Mouse (Mus musculus) cerebellum, postnatal 25 days (tissue): ENCODE results near the gene Pmel.
A peak's percentile ranks its signal among the peaks of the same experiment; 100 is the strongest.
"Not testable (repeated sequence)": the region's sequence is repeated elsewhere in the genome, so short reads cannot be mapped to it uniquely, and the experiment has no call there.

Experiments
- DNase-seq, 2 experiments: peaks; one replicate each; pipeline ENCODE4 v3.0.0; 2021; ENCODE audit warnings: mixed read lengths in 2 of 2

Gene Pmel

DNA sequence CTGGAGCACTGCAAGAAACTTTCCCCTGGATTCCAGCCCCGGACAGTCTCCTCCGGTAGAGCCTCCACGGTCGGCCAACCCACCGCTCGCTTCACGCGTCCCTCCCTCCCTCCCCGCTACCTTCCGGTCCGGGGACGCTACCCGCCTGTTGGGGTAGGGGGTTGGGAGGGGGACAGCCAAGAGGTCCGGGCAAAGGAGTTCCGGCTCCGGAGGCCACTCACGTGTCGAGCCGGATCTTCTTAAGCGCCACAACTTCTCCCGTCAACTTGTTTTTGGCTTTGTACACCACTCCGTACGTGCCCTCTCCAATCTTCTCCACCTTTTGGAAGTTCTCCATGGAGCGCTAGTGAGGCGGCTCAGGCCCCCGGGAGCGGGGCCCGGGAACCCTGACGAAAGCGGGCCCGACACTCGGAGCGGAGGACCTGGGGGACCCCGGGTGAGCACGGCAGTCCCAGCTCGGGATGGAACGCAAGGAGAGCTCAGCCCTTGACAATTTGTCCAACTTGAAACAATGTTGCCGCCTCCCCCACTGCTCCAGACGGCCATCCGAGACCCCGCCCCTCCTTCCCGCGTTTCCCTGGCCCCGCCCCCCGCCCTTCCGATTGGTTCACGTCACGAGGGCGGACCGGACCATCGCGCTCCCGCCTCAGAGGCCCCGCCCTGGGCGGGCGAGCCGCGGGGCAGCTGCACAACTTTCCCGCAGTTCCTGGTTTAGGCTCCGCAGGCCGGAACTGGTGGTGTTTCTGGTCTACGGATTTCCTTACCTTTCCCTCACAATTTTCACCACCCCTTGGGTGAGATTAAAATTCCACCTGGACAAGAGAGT is 709 bp downstream of the Pmel start, which contains the start of gene Cdk2:
Gene Cdk2 (minus strand): TSS at position 541 of the 826 bp plus-strand sequence.
- peak; percentile 86 to 95 for DNase-seq

GRCm38 (mm10) chr10:128705317-128705693 is 1.3 kb downstream of the Pmel start:
- peak in 1 of 2 experiments; percentile 11 for DNase-seq

DNA sequence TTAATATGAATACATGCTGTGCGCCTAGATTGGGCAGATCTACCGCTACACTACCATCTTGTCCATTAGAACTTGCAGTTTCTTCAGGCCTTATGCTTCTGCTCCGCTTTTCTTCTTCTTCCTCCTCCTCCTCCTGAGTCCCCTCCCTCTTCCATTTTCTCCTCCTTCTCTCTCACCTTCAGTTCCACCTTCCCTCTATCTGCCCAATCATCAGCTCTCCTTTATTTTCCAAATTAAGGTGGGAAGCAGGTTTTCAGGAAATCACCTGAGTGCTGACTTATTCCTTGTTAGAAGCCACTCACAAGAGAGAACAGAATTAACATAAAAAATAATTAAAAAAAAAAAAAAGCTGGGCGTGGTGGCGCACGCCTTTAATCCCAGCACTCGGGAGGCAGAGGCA is 7.3 kb downstream of the Pmel start:
- DNase-seq: not testable (repeated sequence)

DNA sequence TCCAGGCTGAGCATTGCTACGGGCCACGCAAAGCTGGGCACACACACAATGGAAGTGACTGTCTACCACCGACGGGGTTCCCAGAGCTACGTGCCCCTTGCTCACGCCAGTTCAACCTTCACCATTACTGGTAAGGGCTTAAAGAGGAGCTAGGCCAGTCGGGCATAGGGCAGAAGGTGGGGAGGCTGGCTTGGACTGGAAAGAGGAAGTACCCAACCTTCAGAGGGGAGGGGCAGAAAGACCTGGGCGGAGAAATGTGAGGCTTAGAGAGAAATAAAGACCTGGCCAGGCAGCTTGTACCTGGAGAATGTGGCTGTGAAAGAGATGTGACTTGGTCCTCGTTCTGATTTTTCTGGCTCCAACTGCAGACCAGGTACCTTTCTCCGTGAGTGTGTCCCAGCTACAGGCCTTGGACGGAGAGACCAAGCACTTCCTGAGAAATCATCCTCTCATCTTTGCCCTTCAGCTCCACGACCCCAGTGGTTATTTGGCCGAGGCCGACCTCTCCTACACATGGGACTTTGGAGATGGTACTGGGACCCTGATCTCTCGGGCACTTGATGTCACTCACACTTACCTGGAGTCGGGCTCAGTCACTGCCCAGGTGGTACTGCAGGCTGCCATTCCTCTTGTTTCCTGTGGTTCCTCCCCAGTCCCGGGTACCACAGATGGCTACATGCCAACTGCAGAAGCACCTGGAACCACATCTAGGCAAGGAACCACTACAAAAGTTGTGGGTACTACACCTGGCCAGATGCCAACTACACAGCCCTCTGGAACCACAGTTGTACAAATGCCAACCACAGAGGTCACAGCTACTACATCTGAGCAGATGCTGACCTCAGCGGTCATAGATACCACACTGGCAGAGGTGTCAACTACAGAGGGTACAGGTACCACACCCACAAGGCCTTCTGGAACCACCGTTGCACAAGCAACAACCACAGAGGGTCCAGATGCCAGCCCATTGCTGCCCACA is 11.9 kb downstream of the Pmel start:
- no peak for DNase-seq

- DNase-seq: not testable (repeated sequence)
Measured at GRCm38 (mm10) chr10:128725466-128725865, 21.5 kb downstream of the Pmel start.

DNA sequence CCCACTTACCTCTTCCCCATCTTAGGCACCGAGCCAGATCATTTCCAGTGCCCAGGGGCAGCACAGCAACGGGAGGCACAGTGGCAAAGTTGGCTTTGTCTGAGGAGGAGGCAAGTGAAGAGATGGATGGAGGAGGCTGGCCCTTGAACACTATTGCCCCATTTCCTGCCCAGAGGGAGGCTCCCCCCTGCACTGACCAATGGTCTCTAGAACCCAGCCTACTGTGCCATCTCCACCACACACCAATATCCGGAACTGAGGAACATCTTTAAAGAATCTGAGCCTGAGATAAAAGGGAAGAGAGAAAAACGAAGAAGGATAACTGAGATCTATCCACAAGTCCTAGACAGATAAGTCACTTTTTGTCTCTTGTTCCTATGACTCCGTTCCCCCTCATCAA is 24.1 kb downstream of the Pmel start:
- no peak for DNase-seq

GRCm38 (mm10) chr10:128731002-128731433 is 27.0 kb downstream of the Pmel start:
- peak; percentile 80 to 89 for DNase-seq

GRCm38 (mm10) chr10:128731992-128732391 is 28.0 kb downstream of the Pmel start:
- DNase-seq: no peak

DNA sequence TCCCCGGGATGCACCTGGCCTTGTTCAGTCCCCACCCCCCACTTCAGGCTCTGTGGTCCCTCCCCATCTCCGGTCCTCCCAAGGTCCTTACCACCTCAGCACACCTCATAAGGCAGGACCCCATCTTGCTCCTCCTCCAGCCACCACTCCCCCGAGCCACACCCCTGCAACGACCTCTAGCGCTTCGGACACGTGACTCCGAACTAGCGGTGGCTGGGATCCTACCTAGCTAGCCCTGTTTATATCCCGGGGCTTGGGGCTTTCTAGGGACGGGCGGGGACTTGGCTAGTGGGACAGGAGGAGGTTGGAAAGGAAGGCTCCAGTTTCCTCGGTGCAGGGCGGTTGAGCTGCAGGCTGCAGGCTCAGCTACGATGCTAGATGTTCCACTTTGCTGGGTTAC is 33.4 kb downstream of the Pmel start:
- DNase-seq: peak in 1 of 2 experiments; percentile 30

DNA sequence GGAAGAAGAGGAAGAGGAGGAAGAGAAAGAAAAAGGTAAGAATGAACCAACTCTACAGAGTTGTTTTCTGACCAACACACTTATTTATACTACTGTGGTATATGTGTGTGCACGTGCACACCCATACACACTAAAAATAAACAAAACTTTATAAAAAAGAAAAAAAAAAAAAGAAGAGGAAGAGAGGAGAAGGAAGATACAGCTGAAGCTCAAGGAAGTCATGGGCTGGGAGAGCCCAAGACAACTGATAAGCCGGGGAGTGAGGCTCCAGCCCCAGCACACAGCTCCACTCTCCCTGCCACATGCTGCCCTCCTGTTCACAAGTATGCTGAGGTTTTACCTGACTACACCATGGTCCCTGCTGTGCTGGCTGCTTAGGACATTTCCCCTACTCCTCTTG is 36.3 kb downstream of the Pmel start:
- no peak for DNase-seq

DNA sequence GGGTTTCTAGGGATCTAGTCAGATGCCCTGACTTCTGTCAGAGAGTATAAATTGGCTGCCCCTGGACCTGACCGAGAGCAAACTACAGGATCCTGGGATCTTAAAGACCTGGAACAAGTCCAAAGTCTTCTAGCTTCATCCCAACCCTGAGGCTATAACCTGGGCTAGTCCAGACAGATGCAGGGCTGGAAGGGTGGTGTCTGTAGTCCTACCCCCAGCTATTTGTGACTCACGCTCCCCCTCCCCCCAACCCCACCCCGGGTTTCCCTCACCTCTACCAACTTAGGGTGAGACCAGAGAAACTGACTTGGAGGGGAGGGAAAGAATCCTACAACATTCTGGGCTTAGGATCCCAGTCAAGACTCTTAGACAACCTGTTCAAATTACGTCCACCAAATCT is 38.6 kb downstream of the Pmel start:
- DNase-seq: no peak

DNA sequence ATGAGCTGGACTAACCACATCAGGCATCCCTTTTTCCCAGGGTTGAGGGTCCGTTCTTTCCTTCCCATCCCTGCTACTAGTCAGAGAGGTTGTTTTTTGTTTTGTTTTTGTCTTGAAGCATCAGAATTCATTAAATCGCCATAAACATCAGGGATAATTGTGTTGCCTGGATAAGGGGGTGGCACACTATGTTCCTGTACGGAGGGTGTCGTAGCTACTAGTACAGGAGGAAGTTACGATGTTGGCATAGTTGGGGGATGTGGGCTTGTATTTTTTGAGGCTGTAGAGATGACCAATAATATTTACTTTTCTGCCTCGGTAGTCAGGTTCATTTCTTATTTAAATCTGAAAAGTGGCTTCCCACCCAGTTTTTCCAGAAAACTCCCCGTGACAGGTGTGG is 39.2 kb downstream of the Pmel start:
- DNase-seq: no peak

DNA sequence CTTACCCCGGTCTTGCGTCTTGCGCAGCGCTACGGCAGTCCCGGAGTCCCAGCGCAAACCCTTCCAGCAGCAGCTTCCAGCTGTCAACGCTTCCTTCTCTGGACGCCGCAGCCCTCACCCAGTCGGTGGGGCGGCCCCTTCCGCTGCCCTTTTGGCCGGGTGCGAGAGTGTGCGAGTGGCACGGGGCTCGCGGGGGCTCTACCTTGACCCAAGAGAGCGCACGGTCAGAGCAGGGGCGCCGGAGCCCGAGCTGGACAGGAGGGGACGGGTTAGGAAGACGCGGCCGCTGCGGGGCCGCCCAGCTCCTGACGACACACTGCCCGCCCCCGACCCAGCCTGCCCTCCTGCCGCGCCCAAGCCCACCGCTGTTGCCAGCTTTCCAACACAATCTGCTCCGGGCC is 39.8 kb downstream of the Pmel start:
- peak; percentile 59 to 61 for DNase-seq

DNA sequence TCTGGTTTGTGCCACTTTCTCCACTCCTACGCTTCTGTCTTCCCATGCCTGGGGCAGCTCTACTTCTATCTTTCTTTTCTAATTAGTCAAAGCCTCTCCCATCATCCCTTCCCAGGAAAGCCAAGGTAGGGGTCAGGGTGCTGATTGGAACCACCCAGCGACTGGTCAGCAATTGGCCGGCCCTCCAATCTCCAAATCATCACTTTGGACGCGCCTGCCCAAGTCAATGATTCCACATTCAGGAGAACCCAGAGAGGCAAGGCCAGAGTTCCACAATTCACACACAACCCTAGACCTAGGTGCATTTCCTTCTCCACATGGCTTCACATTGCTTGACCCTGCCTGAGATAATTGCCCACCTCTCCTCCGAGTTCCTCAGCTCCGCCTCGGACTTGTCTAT is 40.2 kb downstream of the Pmel start:
- no peak for DNase-seq

- DNase-seq: no peak
Measured at GRCm38 (mm10) chr10:128744680-128745601, 40.9 kb downstream of the Pmel start, which contains the start of gene Dgka. TSS of gene Dgka (minus strand) at chr10:128744855.

DNA sequence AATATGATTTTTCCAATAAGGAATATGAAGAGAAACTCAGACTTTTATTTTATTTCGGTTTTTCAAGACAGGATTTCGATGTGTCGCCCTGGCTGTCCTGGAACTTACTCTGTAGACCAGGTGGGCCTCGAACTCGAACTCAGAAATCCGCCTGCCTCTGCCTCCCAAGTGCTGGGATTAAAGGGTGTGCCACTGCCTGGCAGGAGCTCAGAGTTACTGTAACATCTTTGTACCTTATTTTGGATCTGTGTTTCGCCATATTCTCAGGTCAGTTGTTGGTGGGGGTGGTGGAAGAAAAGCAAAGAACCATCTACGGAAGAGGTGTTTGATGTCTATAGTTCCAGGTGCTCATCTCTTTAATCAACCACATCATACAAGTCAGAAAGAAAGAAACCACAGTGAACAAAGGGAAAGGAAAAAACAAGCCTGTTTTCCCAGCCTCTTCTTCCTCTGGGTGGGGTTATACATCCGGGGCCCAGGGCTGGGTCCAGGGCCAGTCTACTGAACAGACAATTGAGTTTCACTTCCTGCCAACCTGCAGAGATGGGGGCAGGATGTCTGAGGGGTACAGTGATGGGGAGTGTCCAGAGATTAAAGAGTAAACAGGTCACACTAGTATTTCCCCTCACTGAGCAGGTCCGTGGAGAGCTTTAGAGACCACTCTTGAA is 42.1 kb downstream of the Pmel start:
- no peak for DNase-seq

DNA sequence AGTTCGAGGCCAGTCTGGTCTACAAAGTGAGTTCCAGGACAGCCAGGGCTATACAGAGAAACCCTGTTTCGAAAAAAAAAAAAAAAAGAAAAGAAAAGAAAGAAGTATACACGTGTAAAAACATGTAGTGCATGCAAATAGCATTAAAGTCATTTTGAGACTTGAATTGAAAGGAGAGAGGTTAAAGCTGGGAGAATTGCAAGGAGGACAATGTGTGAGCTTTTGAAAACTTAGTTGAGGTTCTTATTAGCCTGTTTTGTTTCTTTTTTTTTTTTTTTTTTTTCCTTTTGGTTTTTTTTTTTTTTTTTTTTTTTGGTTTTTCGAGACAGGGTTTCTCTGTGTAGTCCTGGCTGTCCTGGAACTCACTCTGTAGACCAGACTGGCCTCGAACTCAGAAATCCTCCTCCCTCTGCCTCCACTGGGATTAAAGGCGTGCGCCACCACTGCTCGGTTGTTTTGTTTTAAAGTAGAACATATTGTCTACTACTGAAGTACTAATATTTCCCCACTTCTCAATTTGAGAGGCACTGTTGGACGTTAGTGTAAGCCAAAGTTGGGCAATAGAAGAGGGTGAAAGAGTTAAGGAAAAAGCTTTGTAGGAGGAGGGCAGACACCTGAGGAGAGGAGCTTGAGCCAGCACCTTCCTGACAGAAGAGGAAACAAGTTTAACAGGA is 43.1 kb downstream of the Pmel start:
- DNase-seq: no peak

- DNase-seq: peak; percentile 68 to 73
Measured at GRCm38 (mm10) chr10:128747646-128748251, 43.8 kb downstream of the Pmel start, which contains the start of gene Pym1. TSS of gene Pym1 (plus strand) at chr10:128747889.

- peak; percentile 83 to 88 for DNase-seq
Measured at GRCm38 (mm10) chr10:128748252-128748864, 44.4 kb downstream of the Pmel start.
